Mouse (Mus musculus): ENCODE data around the gene Phf1.
A peak's percentile ranks its signal among the peaks of the same experiment; 100 is the strongest.
"Not testable (repeated sequence)": the region's sequence is repeated elsewhere in the genome, so short reads cannot be mapped to it uniquely, and the experiment has no call there.

Phf1 gene

GRCm38 (mm10) chr17:26932839-26933398, at the start of gene Phf1:
Gene Phf1, plus strand, starts transcription at chr17:26933052.
- peak; percentile 97 for DNase-seq (ENCODE audit: low spot score)

GRCm38 (mm10) chr17:26883585-26883984, 49.3 kb upstream of the Phf1 start:
- no peak for DNase-seq (ENCODE audit: low spot score)

- DNase-seq (ENCODE audit: low spot score), result peak; percentile 70
These were observed 47.6 kb upstream of the Phf1 start for GRCm38 (mm10) chr17:26884995-26885926.

- peak; percentile 80 for DNase-seq (ENCODE audit: low spot score)
These were observed 46.7 kb upstream of the Phf1 start for GRCm38 (mm10) chr17:26886047-26886749.

- no peak for DNase-seq (ENCODE audit: low spot score)
These were observed 44.9 kb upstream of the Phf1 start for GRCm38 (mm10) chr17:26887926-26888325.

GRCm38 (mm10) chr17:26892635-26893375, 40.0 kb upstream of the Phf1 start:
- DNase-seq (ENCODE audit: low spot score), result peak; percentile 41

- no peak for DNase-seq (ENCODE audit: low spot score)
These were observed 39.4 kb upstream of the Phf1 start for GRCm38 (mm10) chr17:26893492-26893891.

GRCm38 (mm10) chr17:26894342-26894741, 38.5 kb upstream of the Phf1 start:
- peak; percentile 46 for DNase-seq (ENCODE audit: low spot score)

GRCm38 (mm10) chr17:26895578-26895977, 37.3 kb upstream of the Phf1 start:
- peak; percentile 72 for DNase-seq (ENCODE audit: low spot score)

- no peak for DNase-seq (ENCODE audit: low spot score)
These were observed 31.9 kb upstream of the Phf1 start for GRCm38 (mm10) chr17:26900916-26901315.

- no peak for DNase-seq (ENCODE audit: low spot score)
These were observed 28.5 kb upstream of the Phf1 start for GRCm38 (mm10) chr17:26904320-26904719.

GRCm38 (mm10) chr17:26907506-26907905, 25.3 kb upstream of the Phf1 start:
- not testable (repeated sequence) for DNase-seq (ENCODE audit: low spot score)

- no peak for DNase-seq (ENCODE audit: low spot score)
These were observed 17.6 kb upstream of the Phf1 start for GRCm38 (mm10) chr17:26915248-26915647.

- DNase-seq (ENCODE audit: low spot score), result peak; percentile 100
These were observed 16.0 kb upstream of the Phf1 start, which contains the start of gene Kifc5b for GRCm38 (mm10) chr17:26916711-26917482. Gene Kifc5b, plus strand, starts transcription at chr17:26917091.

GRCm38 (mm10) chr17:26917560-26917959, 15.3 kb upstream of the Phf1 start:
- not testable (repeated sequence) for DNase-seq (ENCODE audit: low spot score)

- no peak for DNase-seq (ENCODE audit: low spot score)
These were observed 14.5 kb upstream of the Phf1 start for GRCm38 (mm10) chr17:26918343-26918742.

GRCm38 (mm10) chr17:26919516-26919915, 13.3 kb upstream of the Phf1 start:
- not testable (repeated sequence) for DNase-seq (ENCODE audit: low spot score)

GRCm38 (mm10) chr17:26922368-26922767, 10.5 kb upstream of the Phf1 start:
- not testable (repeated sequence) for DNase-seq (ENCODE audit: low spot score)

- DNase-seq (ENCODE audit: low spot score), result not testable (repeated sequence)
These were observed 7.4 kb upstream of the Phf1 start for GRCm38 (mm10) chr17:26925414-26925813.

- not testable (repeated sequence) for DNase-seq (ENCODE audit: low spot score)
These were observed 1.1 kb upstream of the Phf1 start for GRCm38 (mm10) chr17:26931795-26932194.

GRCm38 (mm10) chr17:26933419-26933818, 567 bp downstream of the Phf1 start:
- DNase-seq (ENCODE audit: low spot score), result no peak

Data from layer of hippocampus, adult 11-12 months (tissue).